Mouse (Mus musculus): Measurements from ENCODE around the gene Tymp. TPM values are rescaled to one million over a fixed set of nuclear protein-coding genes. Genes with fewer than 3 reads are reported as not detected.

Gene Tymp
- polyA plus RNA-seq, 1 experiment from 2014 or later = 2.2 TPM

DNA sequence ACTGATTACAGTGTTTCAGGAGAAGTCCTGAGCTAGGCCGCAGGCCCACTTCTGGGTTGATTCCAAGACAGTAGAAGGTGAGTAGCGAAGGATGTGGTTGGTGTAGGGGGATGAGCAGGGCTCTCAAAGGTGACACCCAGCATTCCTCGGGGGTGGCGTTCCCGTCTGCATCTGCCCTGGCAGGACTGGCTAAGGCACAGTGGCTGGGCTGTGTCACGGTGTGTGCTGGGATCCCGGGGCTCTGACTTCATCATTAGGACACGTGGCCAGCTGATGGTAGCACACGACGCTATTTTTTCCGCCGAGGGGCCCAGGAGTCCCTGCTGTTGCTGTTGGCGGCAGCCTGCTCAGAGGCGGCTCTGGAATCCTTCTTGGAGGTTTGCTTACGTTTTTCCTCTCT is 25.5 kb downstream of the Tymp start:
- no peaks in the 10 kb centered on the region for H3K27me3 ChIP-seq
- H3K27ac ChIP-seq (replicated peaks) = no peak overlapping the region
- no peaks in the 10 kb centered on the region for H3K9me3 ChIP-seq
- H3K4me2 ChIP-seq = no peak overlapping the region
- H3K9ac ChIP-seq = no peak overlapping the region
- peaks cover 15% of the 10 kb centered on the region for H3K4me1 ChIP-seq (replicated peaks)
- 93% methylated on average over 15 of the region's 15 CpGs for WGBS
- peaks cover 44% of the 10 kb centered on the region for H3K36me3 ChIP-seq
- H3K4me3 ChIP-seq = no peak overlapping the region
- no peak for ATAC-seq (ENCODE audit: low read depth)

GRCm38 (mm10) chr15:89350447-89350846 is 26.4 kb downstream of the Tymp start:
- Histone ChIP-seq H3K27me3 (no peaks in the 10 kb centered on the region), H3K4me2 (no peak overlapping the region), H3K9ac (no peak overlapping the region; the same call in 1 of the 2 replicates), H3K27ac (replicated peaks) (no peak overlapping the region), H3K4me1 (replicated peaks) (peaks cover 14% of the 10 kb centered on the region), H3K4me3 (no peak overlapping the region), H3K36me3 (peaks cover 44% of the 10 kb centered on the region), H3K9me3 (no peaks in the 10 kb centered on the region)
- WGBS = 87% methylated on average over 5 of the region's 5 CpGs
- ATAC-seq (ENCODE audit: low read depth) = no peak

DNA sequence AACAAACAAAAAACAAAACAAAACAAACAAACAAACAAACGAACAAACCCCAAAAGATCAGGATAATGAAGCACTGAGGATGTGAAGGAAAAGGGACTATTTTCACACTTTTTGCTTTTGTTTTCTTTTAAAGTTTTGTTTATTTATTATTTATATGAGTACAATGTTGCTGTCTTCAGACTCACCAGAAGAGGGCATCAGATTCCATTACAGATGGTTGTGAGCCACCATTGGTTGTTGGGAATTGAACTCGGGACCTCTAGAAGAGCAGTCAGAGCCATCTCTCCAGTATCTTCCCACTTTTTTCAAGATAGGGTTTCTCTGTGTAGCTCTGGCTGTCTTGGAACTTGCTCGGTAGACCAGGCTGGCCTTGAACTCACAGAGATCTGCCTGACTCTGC is 33.5 kb downstream of the Tymp start:
- no peaks in the 10 kb centered on the region for H3K27me3 ChIP-seq
- no peak for ATAC-seq (ENCODE audit: low read depth)
- no peak overlapping the region for H3K9ac ChIP-seq
- H3K27ac ChIP-seq (replicated peaks) = no peak overlapping the region
- H3K9me3 ChIP-seq = no peaks in the 10 kb centered on the region
- H3K4me1 ChIP-seq (replicated peaks) = no peaks in the 10 kb centered on the region
- no peaks in the 10 kb centered on the region for H3K36me3 ChIP-seq
- no peak overlapping the region for H3K4me2 ChIP-seq
- H3K4me3 ChIP-seq = no peak overlapping the region
- 91% methylated on average over 3 of the region's 3 CpGs for WGBS

DNA sequence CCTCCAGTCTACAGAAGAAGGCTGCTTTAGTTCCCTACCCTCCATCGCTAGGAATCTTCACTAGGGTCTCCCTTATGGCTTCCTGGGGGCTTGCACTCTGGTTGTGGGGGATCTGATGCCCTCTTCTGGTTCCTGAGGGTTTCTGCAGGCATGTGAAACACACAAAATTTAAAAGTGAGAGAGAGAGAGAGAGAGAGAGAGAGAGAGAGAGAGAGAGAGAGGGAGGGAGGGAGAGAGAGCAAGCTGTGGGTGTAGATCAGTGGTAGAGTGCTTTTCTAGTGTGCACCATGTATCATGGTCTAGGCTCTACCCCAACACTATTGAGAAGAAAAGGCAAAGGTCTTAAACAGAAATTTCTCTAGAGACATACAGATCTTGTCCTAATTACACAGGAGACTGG is 35.2 kb downstream of the Tymp start:
- Histone ChIP-seq H3K27ac (replicated peaks) (no peak overlapping the region), H3K4me3 (no peak overlapping the region), H3K9ac (no peak overlapping the region), H3K4me1 (replicated peaks) (no peaks in the 10 kb centered on the region), H3K9me3 (no peaks in the 10 kb centered on the region), H3K36me3 (no peaks in the 10 kb centered on the region), H3K27me3 (no peaks in the 10 kb centered on the region), H3K4me2 (no peak overlapping the region)
- 45% methylated on average over 1 of the region's 1 CpGs for WGBS
- ATAC-seq (ENCODE audit: low read depth) = no peak

- H3K27ac ChIP-seq (replicated peaks) = no peak overlapping the region
- H3K36me3 ChIP-seq = no peaks in the 10 kb centered on the region
- no peak overlapping the region for H3K4me2 ChIP-seq
- H3K9ac ChIP-seq = no peak overlapping the region
- H3K27me3 ChIP-seq = no peaks in the 10 kb centered on the region
- no peak overlapping the region for H3K4me3 ChIP-seq
- no peaks in the 10 kb centered on the region for H3K4me1 ChIP-seq (replicated peaks)
- WGBS = 86% methylated on average over 3 of the region's 3 CpGs
- ATAC-seq (ENCODE audit: low read depth) = no peak
- H3K9me3 ChIP-seq = no peaks in the 10 kb centered on the region
Observed at GRCm38 (mm10) chr15:89340136-89340535, 36.7 kb downstream of the Tymp start.

GRCm38 (mm10) chr15:89339696-89340095 is 37.1 kb downstream of the Tymp start:
- 88% methylated on average over 2 of the region's 2 CpGs for WGBS
- Histone ChIP-seq H3K4me2 (no peak overlapping the region), H3K4me3 (no peak overlapping the region), H3K9ac (no peak overlapping the region), H3K4me1 (replicated peaks) (no peaks in the 10 kb centered on the region), H3K27me3 (no peaks in the 10 kb centered on the region), H3K9me3 (no peaks in the 10 kb centered on the region), H3K27ac (replicated peaks) (no peak overlapping the region), H3K36me3 (no peaks in the 10 kb centered on the region)
- ATAC-seq (ENCODE audit: low read depth) = no peak

- WGBS = 89% methylated on average over 14 of the region's 14 CpGs
- Histone ChIP-seq H3K9me3 (no peaks in the 10 kb centered on the region), H3K36me3 (no peaks in the 10 kb centered on the region), H3K4me2 (no peak overlapping the region), H3K27me3 (no peaks in the 10 kb centered on the region), H3K9ac (no peak overlapping the region), H3K4me1 (replicated peaks) (no peaks in the 10 kb centered on the region), H3K4me3 (no peak overlapping the region), H3K27ac (replicated peaks) (no peak overlapping the region)
- no peak for ATAC-seq (ENCODE audit: low read depth)
Observed at GRCm38 (mm10) chr15:89336422-89336821, 40.4 kb downstream of the Tymp start.

- H3K9me3 ChIP-seq = no peaks in the 10 kb centered on the region
- ATAC-seq (ENCODE audit: low read depth) = no peak
- no peak overlapping the region for H3K4me3 ChIP-seq
- no peaks in the 10 kb centered on the region for H3K36me3 ChIP-seq
- no peaks in the 10 kb centered on the region for H3K27me3 ChIP-seq
- no peak overlapping the region for H3K4me2 ChIP-seq
- 85% methylated on average over 17 of the region's 17 CpGs for WGBS
- H3K27ac ChIP-seq (replicated peaks) = no peak overlapping the region
- H3K9ac ChIP-seq = no peak overlapping the region
- H3K4me1 ChIP-seq (replicated peaks) = no peaks in the 10 kb centered on the region
Observed at GRCm38 (mm10) chr15:89334774-89335537, 41.9 kb downstream of the Tymp start.

- Histone ChIP-seq H3K9me3 (no peaks in the 10 kb centered on the region), H3K4me3 (no peak within 1 kb of the TSS), H3K4me1 (replicated peaks) (no peaks in the 10 kb centered on the region), H3K27ac (replicated peaks) (no peak within 1 kb of the TSS), H3K27me3 (no peaks in the 10 kb centered on the region), H3K4me2 (no peak within 1 kb of the TSS), H3K36me3 (no peaks in the 10 kb centered on the region), H3K9ac (no peak within 1 kb of the TSS)
- 84% methylated on average over 7 of the region's 7 CpGs for WGBS
- ATAC-seq (ENCODE audit: low read depth) = no peak
Observed at GRCm38 (mm10) chr15:89334271-89334670, 42.6 kb downstream of the Tymp start, which contains the start of gene Miox. Gene Miox, plus strand, starts transcription at chr15:89334398.

DNA sequence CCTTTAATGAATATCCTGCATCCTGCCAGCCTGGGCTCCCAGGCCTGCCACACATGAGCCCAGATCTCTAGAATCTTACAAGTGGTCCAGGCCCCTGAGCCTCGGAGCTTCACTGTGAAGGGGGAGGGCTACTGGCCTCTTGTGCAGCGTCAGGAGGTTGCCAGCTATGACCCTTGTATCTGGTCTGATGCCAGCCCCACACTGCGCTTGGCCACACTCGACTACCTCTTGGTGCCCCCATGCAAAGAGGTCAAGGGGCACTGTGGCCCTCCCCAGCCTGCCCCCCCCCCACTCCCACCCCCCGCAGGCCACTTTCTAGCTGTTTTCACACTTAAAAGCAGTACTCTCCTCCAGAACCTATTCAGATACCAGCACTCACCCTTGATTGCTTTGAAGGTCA is 50.4 kb downstream of the Tymp start:
- no peak for ATAC-seq (ENCODE audit: low read depth)
- no peak overlapping the region for H3K4me2 ChIP-seq
- no peak overlapping the region for H3K4me3 ChIP-seq
- H3K36me3 ChIP-seq = no peaks in the 10 kb centered on the region
- WGBS = 65% methylated on average over 5 of the region's 5 CpGs
- peaks cover 7% of the 10 kb centered on the region; the same call in 1 of the 2 replicates for H3K4me1 ChIP-seq (replicated peaks)
- H3K9ac ChIP-seq = no peak overlapping the region
- H3K27me3 ChIP-seq = peaks cover 14% of the 10 kb centered on the region
- no peak overlapping the region for H3K27ac ChIP-seq (replicated peaks)
- no peaks in the 10 kb centered on the region for H3K9me3 ChIP-seq

DNA sequence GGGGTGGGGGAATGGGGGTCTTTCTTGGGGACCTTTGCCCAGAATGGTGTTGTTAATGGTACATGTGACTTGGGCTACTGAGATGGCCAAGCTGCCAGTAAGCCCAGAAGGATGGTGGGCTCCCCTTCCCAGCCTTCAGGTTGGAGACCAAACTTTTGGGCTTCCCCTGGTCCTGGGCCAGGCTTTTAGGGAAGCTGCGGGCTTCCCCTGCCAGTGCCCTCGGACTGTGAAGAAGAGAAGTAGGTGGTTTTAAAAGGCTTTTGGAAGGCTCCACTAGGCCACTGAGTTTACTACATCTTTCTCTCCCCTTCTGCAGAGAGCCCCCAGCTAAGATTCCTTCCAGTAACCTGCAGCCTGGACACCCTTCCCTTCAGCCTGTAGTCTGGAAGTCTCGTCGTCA is 53.2 kb downstream of the Tymp start:
- peaks cover 7% of the 10 kb centered on the region; the same call in 1 of the 2 replicates for H3K4me1 ChIP-seq (replicated peaks)
- WGBS = 91% methylated on average over 4 of the region's 4 CpGs
- no peak for ATAC-seq (ENCODE audit: low read depth)
- H3K27me3 ChIP-seq = peaks cover 14% of the 10 kb centered on the region
- H3K9ac ChIP-seq = no peak overlapping the region
- no peaks in the 10 kb centered on the region for H3K9me3 ChIP-seq
- no peak overlapping the region for H3K27ac ChIP-seq (replicated peaks)
- H3K36me3 ChIP-seq = no peaks in the 10 kb centered on the region
- H3K4me2 ChIP-seq = no peak overlapping the region
- no peak overlapping the region for H3K4me3 ChIP-seq

DNA sequence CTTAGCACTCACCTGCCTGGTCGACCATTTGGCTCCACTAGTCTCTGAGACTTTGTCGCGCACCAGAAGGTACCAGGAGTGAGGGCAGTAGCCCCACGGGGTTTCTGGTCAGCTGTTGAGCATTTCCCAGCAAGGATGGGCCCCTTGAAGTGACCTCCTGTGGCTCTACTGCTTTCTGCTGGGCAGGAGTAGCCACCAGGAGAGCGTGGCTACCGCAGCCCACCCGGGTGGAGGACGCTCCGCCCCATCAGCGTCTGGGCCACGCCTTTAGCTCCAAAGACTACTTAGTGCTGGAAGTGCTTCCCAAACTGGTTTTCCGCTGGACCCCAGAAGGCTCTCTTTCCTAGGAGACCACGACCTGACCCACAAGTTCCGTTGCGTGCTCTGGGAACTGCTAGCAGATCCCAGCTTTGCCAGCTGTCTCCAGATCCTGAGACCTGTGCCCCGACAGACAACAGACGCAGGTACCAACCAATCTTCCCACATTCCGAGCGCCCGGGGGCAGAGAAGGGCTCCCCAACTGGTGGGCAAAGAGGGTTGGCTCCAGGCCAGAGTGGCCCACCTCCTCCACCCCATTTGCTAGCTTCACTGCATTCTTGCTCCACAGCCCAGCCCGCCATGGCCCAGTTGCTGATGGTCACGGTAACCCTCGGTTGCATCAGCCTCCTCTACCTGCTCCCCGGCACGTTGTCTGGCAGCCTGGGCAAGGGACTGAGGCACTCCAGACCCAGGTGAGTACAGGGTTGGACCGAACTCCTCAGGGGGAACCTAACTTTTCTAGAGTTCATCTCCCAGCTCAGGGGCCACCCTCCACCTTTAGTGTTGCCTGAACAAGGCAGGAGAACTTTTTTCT is 53.9 kb downstream of the Tymp start, which contains the start of gene Adm2:
Gene Adm2 (plus strand): TSS at position 51 of the 853 bp plus-strand sequence.
- peaks cover 7% of the 10 kb centered on the region; the same call in 1 of the 2 replicates for H3K4me1 ChIP-seq (replicated peaks)
- H3K9me3 ChIP-seq = no peaks in the 10 kb centered on the region
- peak within 1 kb of the TSS; percentile 22; the same call in 1 of the 2 replicates for H3K9ac ChIP-seq
- no peak for ATAC-seq (ENCODE audit: low read depth)
- peak within 1 kb of the TSS; percentile 28 for H3K4me2 ChIP-seq
- no peak within 1 kb of the TSS for H3K27ac ChIP-seq (replicated peaks)
- 9% methylated on average over 26 of the region's 26 CpGs for WGBS
- H3K27me3 ChIP-seq = peaks cover 14% of the 10 kb centered on the region
- no peaks in the 10 kb centered on the region for H3K36me3 ChIP-seq
- peak within 1 kb of the TSS; percentile 8; the same call in 1 of the 2 replicates for H3K4me3 ChIP-seq
